Mouse (Mus musculus): ENCODE data around the gene Izumo1r.

DNA sequence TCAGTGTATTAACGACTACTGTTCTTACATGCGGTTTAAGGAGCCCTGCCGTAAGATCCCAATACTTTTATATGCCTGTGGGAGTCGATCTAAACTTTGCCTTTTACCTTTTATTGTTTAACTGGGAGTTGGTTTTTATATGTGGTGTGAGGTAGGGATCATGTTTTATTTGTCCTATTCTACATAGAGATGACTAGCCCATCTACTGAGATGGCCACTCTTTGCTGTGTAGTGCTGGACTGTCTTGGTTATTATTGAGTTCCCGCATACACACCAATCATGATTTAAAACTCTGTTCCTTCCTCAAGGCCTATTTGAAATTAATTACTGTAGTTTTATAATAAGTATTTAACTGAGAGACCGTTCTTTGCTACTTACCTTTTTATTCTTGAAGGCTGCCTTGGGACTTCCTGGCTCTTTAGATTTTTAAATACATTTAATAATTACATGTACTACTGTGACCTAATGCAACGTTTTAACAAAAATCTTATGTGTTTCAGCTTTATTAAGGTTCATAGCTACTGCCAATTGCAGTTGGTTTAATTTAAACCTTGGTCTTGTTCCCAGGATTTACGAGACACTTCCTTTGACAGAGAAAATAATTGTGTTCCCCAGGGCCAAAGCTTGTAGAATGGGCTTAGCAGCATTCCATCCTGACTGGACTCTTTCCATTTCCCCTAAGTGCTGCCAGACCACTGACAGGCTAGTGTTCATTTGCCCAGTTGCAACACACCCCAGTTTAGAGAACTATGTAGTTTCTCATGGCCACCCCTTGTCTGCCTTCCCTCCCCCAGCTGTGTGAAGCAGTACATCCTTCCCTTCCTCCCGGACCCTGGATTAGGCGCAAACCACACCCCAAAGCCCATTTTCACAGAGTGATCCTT, 61.6 kb downstream of the Izumo1r start:
- TF ChIP-seq CTCF (conservative IDR thresholded peaks at IDR 0.05 in 1 of 2, IDR thresholded peaks at IDR 0.05 in 1 of 2; ENCODE audit: low read depth in 2 of 2, low read length in 2 of 2), result no peak
- TF ChIP-seq POLR2A (IDR thresholded peaks at IDR 0.05; ENCODE audit: low read depth, low read length), result no peak
- TF ChIP-seq EP300 (IDR thresholded peaks at IDR 0.05; ENCODE audit: low read length), result no peak
- no peak for TF ChIP-seq USF2 (conservative IDR thresholded peaks at IDR 0.05; ENCODE audit: low read depth, low read length)
